Mouse (Mus musculus): ENCODE measurements around the gene Hnrnph2. TPM values are rescaled to one million over a fixed set of nuclear protein-coding genes. Genes with fewer than 3 reads are reported as not detected.
A peak's percentile ranks its signal among the peaks of the same experiment; 100 is the strongest.

Hnrnph2 gene
- polyA plus RNA-seq, 1 experiment from 2014 or later, result 134 TPM

DNA sequence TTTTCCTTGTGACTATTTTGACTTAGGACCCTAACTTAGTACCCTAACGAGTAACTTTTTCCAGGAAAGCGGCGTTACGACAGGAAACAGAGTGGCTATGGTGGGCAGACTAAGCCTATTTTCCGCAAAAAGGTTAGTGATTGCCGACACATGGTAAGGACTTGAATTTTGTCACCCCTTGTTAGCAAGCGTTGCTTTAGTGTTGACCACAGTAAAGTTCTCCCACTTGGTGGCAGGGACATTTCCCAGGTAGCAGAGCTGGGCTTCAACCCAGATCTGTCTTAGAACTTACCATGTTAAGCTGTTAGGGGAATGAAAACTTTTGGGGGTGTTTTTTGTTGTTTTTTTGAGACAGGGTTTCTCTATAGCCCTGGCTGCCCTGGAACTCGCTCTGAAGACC, 14.5 kb upstream of the Hnrnph2 start:
- no peaks in the 10 kb centered on the region for H3K27me3 ChIP-seq (replicated peaks)
- H3K27ac ChIP-seq (replicated peaks), result no peak overlapping the region
- no peak for ATAC-seq (ENCODE audit: low FRiP score)
- H3K4me1 ChIP-seq, result peaks cover 16% of the 10 kb centered on the region
- H3K36me3 ChIP-seq, result no peaks in the 10 kb centered on the region
- peak overlapping the region; percentile 46 for H3K9ac ChIP-seq (replicated peaks)
- H3K9me3 ChIP-seq (replicated peaks), result no peaks in the 10 kb centered on the region
- peak overlapping the region; percentile 47 for H3K4me3 ChIP-seq (replicated peaks)
- WGBS, result 31% methylated on average over 8 of the region's 8 CpGs
- peak overlapping the region; percentile 58 for H3K4me2 ChIP-seq

DNA sequence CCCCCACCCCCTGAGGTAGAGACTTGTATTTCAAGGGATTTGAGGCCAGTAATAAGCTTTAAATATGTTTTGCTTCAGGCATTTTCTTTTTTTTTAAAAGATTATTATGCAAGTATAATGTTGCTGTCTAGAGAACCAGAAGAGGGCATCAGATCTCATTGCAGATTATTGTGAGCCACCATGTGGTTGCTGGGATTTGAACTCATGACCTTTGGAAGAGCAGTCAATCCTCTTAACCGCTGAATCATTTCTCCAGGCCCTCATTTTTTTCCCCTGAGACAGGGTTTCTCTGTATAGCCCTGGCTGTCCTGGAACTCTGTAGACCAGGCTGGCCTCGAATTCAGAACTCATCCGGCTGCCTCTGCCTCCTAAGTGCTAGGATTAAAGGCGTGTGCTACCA, 12.7 kb upstream of the Hnrnph2 start:
- 83% methylated on average over 4 of the region's 4 CpGs for WGBS
- ATAC-seq (ENCODE audit: low FRiP score), result no peak

DNA sequence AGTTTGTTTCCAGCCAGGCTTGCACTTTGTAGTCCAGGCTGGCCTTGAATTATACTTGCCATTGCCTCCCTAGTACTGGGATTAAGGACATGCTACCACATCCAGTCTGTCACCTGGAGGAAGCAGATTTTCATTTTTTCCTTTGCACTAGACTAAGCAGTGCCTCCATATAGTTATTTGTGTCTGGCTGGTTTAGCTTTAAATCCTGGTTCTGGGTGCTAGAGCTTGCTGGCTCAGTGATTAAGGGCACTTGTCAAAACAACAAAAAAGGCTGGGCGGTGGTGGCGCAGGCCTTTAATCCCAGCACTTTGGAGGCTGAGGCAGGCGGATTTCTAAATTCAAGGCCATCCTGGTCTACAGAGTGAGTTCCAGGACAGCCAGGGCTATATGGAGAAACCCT, 12.0 kb upstream of the Hnrnph2 start:
- ATAC-seq (ENCODE audit: low FRiP score), result no peak
- no peaks in the 10 kb centered on the region for H3K36me3 ChIP-seq
- H3K9ac ChIP-seq (replicated peaks), result no peak overlapping the region
- peaks cover 16% of the 10 kb centered on the region for H3K4me1 ChIP-seq
- no peak overlapping the region for H3K27ac ChIP-seq (replicated peaks)
- no peak overlapping the region for H3K4me2 ChIP-seq
- no peaks in the 10 kb centered on the region for H3K27me3 ChIP-seq (replicated peaks)
- 76% methylated on average over 3 of the region's 3 CpGs for WGBS
- no peaks in the 10 kb centered on the region for H3K9me3 ChIP-seq (replicated peaks)
- H3K4me3 ChIP-seq (replicated peaks), result no peak overlapping the region

More for the DNA sequence above, 12.7 kb upstream of the Hnrnph2 start:
- Histone ChIP-seq H3K4me2 (no peak overlapping the region), H3K36me3 (no peaks in the 10 kb centered on the region), H3K27me3 (replicated peaks) (no peaks in the 10 kb centered on the region), H3K4me1 (peaks cover 16% of the 10 kb centered on the region), H3K4me3 (replicated peaks) (no peak overlapping the region), H3K27ac (replicated peaks) (no peak overlapping the region), H3K9ac (replicated peaks) (no peak overlapping the region), H3K9me3 (replicated peaks) (no peaks in the 10 kb centered on the region)

DNA sequence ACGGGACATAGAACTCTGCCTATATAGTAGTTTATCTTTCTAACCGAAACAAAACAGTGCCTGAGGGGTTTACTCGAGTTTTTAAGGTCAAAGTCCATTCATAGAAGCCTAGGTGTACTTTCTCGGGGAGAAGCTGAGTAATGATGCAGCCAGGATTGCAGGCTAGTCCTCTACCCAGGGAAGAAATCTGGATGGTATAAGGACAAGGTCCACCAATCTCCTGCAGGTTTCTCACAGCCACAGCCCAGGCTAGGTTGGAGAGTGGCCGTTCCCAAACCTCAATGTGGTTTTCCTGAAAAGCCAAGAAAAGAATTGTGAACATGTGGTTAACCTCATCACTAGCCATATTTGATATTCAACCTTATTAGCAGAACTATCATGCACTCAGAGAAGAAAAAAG, 11.1 kb upstream of the Hnrnph2 start:
- H3K9ac ChIP-seq (replicated peaks), result no peak overlapping the region
- peaks cover 10% of the 10 kb centered on the region for H3K4me1 ChIP-seq
- WGBS, result 71% methylated on average over 5 of the region's 5 CpGs
- no peak overlapping the region for H3K4me2 ChIP-seq
- H3K27me3 ChIP-seq (replicated peaks), result no peaks in the 10 kb centered on the region
- H3K36me3 ChIP-seq, result no peaks in the 10 kb centered on the region
- H3K4me3 ChIP-seq (replicated peaks), result no peak overlapping the region
- H3K27ac ChIP-seq (replicated peaks), result no peak overlapping the region
- no peak for ATAC-seq (ENCODE audit: low FRiP score)
- H3K9me3 ChIP-seq (replicated peaks), result no peaks in the 10 kb centered on the region

DNA sequence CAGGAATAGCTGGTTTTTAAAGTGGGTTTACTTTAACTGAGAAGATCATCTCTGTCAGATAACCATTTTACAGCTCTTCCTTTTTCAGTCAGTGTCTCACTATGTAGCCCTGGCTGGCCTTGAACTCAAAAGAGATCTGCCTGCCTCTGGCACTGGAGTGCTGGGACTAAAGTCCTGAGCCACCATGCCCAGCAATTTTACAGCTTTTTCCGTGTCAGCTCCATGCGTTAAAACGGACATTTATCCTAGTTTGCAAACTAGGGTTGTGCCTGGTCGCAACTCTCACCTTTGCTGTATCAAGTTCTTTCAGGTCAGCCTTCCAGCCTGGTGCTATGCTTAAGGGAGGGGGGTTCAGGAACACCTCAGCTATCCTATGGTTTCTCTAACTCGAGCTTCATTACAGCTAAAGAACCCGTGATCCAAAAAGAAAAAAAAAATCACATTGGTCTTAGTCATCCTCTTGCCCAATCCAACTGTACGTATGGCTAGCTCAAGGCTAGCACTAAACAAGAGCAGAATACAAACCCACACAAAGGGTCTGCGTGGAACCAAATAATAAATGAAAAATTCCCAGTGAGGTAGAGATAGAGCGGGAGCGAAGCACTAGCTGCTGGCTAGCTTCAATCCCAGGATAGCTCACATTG, 935 bp upstream of the Hnrnph2 start:
- Histone ChIP-seq H3K4me3 (replicated peaks) (peak overlapping the region; percentile 48), H3K27ac (replicated peaks) (peak overlapping the region; percentile 94), H3K9ac (replicated peaks) (peak overlapping the region; percentile 44), H3K27me3 (replicated peaks) (no peaks in the 10 kb centered on the region), H3K4me2 (peak overlapping the region; percentile 58), H3K4me1 (peaks cover 16% of the 10 kb centered on the region), H3K9me3 (replicated peaks) (no peaks in the 10 kb centered on the region), H3K36me3 (no peaks in the 10 kb centered on the region)
- 34% methylated on average over 10 of the region's 10 CpGs for WGBS
- peak; percentile 3; the same call in 1 of the 2 replicates for ATAC-seq (ENCODE audit: low FRiP score)

DNA sequence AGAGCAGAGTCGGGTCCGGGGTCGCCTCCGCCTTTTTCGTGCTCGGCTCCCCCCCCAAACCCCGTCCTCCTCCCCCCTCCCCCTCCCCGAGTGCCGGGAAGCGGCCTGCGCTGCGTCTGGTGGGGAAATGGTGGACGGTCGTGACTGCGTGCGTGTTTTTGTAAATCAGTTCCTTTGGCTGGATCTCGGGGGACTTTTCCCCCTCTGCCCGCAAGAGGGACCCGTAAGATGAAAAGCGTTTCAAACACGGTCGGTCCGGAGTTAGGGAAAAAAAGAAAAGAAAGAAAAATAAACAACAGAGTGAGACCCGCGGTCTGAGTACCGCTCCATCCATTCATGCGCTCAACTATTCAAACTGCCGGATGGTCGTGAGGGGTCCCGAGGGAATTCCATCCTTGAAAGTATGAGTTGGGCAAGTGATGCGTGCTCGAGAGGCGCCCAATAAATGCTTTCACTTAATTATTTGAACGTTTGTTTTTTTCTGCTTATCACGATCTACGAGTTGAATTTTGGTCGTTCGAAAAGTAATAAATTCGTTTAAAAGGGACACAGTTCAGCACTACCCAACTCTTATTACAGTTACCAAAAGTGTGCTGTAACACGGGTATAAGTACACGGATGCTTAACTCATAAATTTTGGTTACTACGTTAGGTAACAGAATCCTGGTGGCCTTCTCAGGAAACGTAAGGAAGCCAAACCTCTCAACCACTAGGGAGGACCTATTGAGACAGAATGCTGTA, 571 bp downstream of the Hnrnph2 start:
- peaks cover 16% of the 10 kb centered on the region for H3K4me1 ChIP-seq
- H3K27me3 ChIP-seq (replicated peaks), result no peaks in the 10 kb centered on the region
- WGBS, result 19% methylated on average over 42 of the region's 43 CpGs
- H3K9me3 ChIP-seq (replicated peaks), result no peaks in the 10 kb centered on the region
- ATAC-seq (ENCODE audit: low FRiP score), result peak; percentile 87
- H3K36me3 ChIP-seq, result no peaks in the 10 kb centered on the region
- H3K4me2 ChIP-seq, result peak overlapping the region; percentile 56
- H3K27ac ChIP-seq (replicated peaks), result peak overlapping the region; percentile 94
- peak overlapping the region; percentile 48 for H3K4me3 ChIP-seq (replicated peaks)
- peak overlapping the region; percentile 47 for H3K9ac ChIP-seq (replicated peaks)

DNA sequence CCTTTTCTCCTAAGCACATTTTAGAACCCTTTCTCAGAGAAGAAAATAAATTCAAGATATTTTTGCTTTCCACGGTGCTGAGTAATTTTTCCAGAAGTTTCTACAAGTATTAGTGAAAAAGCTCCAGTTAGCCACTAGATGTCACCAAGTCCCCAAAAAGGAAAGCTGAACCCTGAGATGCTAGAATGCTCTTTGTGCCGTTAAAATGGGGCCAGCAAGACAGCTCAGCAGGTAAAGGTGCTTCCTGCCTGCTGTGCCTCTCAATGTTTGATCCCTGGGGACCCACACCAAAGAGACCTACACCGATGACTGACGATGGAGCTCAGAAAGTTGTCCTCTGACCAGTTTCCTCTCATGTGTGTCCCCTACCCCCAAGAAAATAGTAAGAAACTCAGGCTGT, 8.5 kb downstream of the Hnrnph2 start:
- no peaks in the 10 kb centered on the region for H3K36me3 ChIP-seq
- no peaks in the 10 kb centered on the region for H3K4me1 ChIP-seq
- H3K9me3 ChIP-seq (replicated peaks), result no peaks in the 10 kb centered on the region
- WGBS, result 42% methylated on average over 4 of the region's 4 CpGs
- H3K27me3 ChIP-seq (replicated peaks), result no peaks in the 10 kb centered on the region
- H3K27ac ChIP-seq (replicated peaks), result no peak overlapping the region
- no peak for ATAC-seq (ENCODE audit: low FRiP score)
- no peak overlapping the region for H3K9ac ChIP-seq (replicated peaks)
- no peak overlapping the region for H3K4me2 ChIP-seq
- no peak overlapping the region for H3K4me3 ChIP-seq (replicated peaks)

DNA sequence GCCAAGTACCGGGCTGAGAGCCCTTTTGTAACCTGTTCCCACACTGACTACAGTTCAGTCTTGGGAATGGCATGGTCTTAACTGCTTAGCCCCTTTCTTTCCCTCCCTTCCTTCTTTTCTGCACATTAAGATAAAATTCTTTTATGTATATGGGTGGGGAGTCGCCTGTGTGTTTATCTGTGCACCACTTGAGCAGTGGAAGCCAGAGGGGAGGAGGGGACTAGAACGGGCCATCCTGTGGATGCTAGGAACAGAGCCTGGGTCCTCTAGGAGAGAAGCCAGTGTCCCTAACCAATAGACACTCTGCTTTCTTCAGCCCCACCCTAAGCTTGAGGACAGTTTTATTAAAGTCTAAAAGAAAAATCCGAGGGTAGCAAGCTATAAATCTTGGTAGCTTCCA, 10.0 kb downstream of the Hnrnph2 start:
- H3K9me3 ChIP-seq (replicated peaks), result no peaks in the 10 kb centered on the region
- no peak overlapping the region for H3K9ac ChIP-seq (replicated peaks)
- H3K27me3 ChIP-seq (replicated peaks), result no peaks in the 10 kb centered on the region
- H3K36me3 ChIP-seq, result no peaks in the 10 kb centered on the region
- no peaks in the 10 kb centered on the region for H3K4me1 ChIP-seq
- ATAC-seq (ENCODE audit: low FRiP score), result no peak
- no peak overlapping the region for H3K4me2 ChIP-seq
- H3K4me3 ChIP-seq (replicated peaks), result no peak overlapping the region
- H3K27ac ChIP-seq (replicated peaks), result no peak overlapping the region
- WGBS, result 79% methylated on average over 4 of the region's 4 CpGs

DNA sequence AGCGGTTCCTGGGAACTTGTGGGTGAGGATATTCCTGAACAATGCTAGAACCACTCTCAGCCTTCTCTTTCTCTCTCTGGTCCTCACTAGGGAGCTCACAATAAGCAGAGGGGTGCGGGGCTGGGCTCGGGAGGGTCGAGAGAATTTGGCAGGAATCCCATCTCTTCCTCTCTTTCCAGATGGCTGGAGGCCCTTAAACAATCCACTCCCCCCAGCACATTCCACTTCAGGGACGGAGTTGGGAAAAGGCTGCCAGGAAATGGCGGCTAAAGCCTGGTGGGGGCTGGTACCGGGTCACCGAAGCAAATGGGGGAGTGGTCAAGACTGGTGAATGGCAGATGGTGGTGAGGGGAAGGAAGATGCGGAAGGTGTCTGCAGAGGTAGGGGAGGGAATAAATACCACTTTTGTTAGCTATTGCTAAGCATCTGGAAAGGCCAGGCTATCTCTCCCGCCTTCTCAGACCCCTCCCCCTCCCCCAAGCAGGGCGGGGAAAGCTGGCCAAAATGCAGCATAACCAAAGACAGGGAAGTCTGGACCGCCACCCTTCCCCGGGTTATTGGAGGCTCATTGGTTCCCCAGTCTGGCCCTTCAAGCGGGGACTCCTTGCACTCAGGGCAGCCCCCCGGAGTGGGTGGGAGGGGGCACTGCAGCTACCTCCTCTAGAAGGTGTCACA, 11.4 kb downstream of the Hnrnph2 start:
- peak overlapping the region; percentile 75 for H3K27ac ChIP-seq (replicated peaks)
- 16% methylated on average over 11 of the region's 15 CpGs for WGBS
- H3K4me3 ChIP-seq (replicated peaks), result peak overlapping the region; percentile 30
- peak; percentile 83 for ATAC-seq (ENCODE audit: low FRiP score)
- peak overlapping the region; percentile 42 for H3K9ac ChIP-seq (replicated peaks)
- peak overlapping the region; percentile 57 for H3K4me2 ChIP-seq
- no peaks in the 10 kb centered on the region for H3K27me3 ChIP-seq (replicated peaks)
- no peaks in the 10 kb centered on the region for H3K4me1 ChIP-seq
- no peaks in the 10 kb centered on the region for H3K9me3 ChIP-seq (replicated peaks)
- no peaks in the 10 kb centered on the region for H3K36me3 ChIP-seq

DNA sequence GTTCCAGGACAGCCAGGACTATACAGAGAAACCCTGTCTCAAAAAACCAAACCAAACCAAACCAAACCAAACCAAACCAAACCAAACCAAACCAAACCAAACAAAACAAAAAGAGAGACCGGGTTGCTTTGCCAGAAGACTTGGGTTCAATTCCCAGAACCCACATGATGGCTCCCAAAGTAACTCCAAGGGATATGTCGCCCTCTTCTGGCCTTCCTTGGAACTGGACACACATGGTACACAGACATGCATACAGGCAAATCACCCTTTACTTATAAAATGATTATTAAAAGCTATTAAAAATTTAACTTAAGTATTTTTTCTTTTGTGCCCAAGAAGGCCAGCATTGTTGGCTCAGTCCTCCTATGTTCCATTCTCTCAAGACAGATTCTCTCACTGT, 13.3 kb downstream of the Hnrnph2 start:
- ATAC-seq (ENCODE audit: low FRiP score), result no peak
- H3K9ac ChIP-seq (replicated peaks), result no peak overlapping the region
- 65% methylated on average over 2 of the region's 2 CpGs for WGBS
- no peaks in the 10 kb centered on the region for H3K9me3 ChIP-seq (replicated peaks)
- H3K4me3 ChIP-seq (replicated peaks), result no peak overlapping the region
- no peaks in the 10 kb centered on the region for H3K27me3 ChIP-seq (replicated peaks)
- H3K36me3 ChIP-seq, result no peaks in the 10 kb centered on the region
- H3K27ac ChIP-seq (replicated peaks), result no peak overlapping the region
- no peak overlapping the region for H3K4me2 ChIP-seq
- no peaks in the 10 kb centered on the region for H3K4me1 ChIP-seq

DNA sequence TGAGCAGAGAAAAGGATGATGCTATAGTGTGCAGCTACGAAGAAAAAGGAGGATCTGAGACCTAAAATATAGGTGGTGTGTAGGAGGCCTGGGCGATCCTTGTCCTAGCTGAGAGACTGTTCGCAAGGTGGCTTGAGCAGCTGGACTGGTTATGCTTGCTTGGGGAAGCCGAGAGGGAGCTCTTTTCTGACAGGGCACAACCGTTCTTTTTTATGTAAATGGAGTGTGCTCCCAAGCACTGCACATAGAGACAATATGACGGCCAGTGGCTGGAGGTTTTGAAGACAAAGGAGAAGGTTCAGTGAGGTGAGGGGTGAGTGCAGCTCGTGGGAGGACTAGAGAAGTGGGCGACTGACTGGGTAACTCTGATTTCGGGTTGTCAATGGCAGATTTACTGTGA, 18.7 kb downstream of the Hnrnph2 start:
- H3K36me3 ChIP-seq, result no peaks in the 10 kb centered on the region
- H3K27me3 ChIP-seq (replicated peaks), result no peaks in the 10 kb centered on the region
- peak overlapping the region; percentile 75 for H3K27ac ChIP-seq (replicated peaks)
- H3K4me1 ChIP-seq, result peaks cover 4% of the 10 kb centered on the region
- no peak overlapping the region for H3K9ac ChIP-seq (replicated peaks)
- peak; percentile 37; the same call in 1 of the 2 replicates for ATAC-seq (ENCODE audit: low FRiP score)
- H3K4me2 ChIP-seq, result no peak overlapping the region
- H3K9me3 ChIP-seq (replicated peaks), result no peaks in the 10 kb centered on the region
- no peak overlapping the region for H3K4me3 ChIP-seq (replicated peaks)
- WGBS, result 41% methylated on average over 9 of the region's 9 CpGs
